Mouse (Mus musculus): Measurements from ENCODE around the gene Pard3.

The Pard3 gene

GRCm38 (mm10) chr8:127087434-127087833 lies 23.7 kb downstream of the Pard3 start:
- DNase-seq: no peak

- no peak for DNase-seq
These were observed 24.7 kb downstream of the Pard3 start for GRCm38 (mm10) chr8:127088372-127088771.

- DNase-seq: no peak
These were observed 25.3 kb downstream of the Pard3 start for GRCm38 (mm10) chr8:127089021-127089420.

GRCm38 (mm10) chr8:127090435-127090834 lies 26.7 kb downstream of the Pard3 start:
- no peak for DNase-seq

GRCm38 (mm10) chr8:127091936-127092335 lies 28.2 kb downstream of the Pard3 start:
- DNase-seq: no peak

GRCm38 (mm10) chr8:127092383-127093112 lies 28.9 kb downstream of the Pard3 start:
- peak; percentile 36 to 63 for DNase-seq

- no peak for DNase-seq
These were observed 29.4 kb downstream of the Pard3 start for GRCm38 (mm10) chr8:127093113-127093426.

GRCm38 (mm10) chr8:127095763-127096162 lies 32.1 kb downstream of the Pard3 start:
- DNase-seq: no peak

GRCm38 (mm10) chr8:127099439-127100090 lies 35.9 kb downstream of the Pard3 start:
- no peak for DNase-seq

GRCm38 (mm10) chr8:127103256-127103655 lies 39.6 kb downstream of the Pard3 start:
- no peak for DNase-seq

GRCm38 (mm10) chr8:127104616-127105015 lies 40.9 kb downstream of the Pard3 start:
- no peak for DNase-seq

- peak; percentile 87 to 96 for DNase-seq
These were observed 44.2 kb downstream of the Pard3 start for GRCm38 (mm10) chr8:127107928-127108327.

- DNase-seq: no peak
These were observed 49.5 kb downstream of the Pard3 start for GRCm38 (mm10) chr8:127113209-127113608.

GRCm38 (mm10) chr8:127115837-127116236 lies 52.1 kb downstream of the Pard3 start:
- no peak for DNase-seq

- peak; percentile 33 to 47 for DNase-seq
These were observed 54.7 kb downstream of the Pard3 start for GRCm38 (mm10) chr8:127118373-127118861.

- no peak for DNase-seq
These were observed 59.7 kb downstream of the Pard3 start for GRCm38 (mm10) chr8:127123391-127123790.

- DNase-seq: no peak
These were observed 61.1 kb downstream of the Pard3 start for GRCm38 (mm10) chr8:127124795-127125194.

GRCm38 (mm10) chr8:127125686-127126683 lies 62.3 kb downstream of the Pard3 start:
- DNase-seq: no peak

GRCm38 (mm10) chr8:127128781-127129396 lies 65.2 kb downstream of the Pard3 start:
- DNase-seq: peak in 1 of 2 experiments; percentile 25

GRCm38 (mm10) chr8:127134327-127134726 lies 70.6 kb downstream of the Pard3 start:
- DNase-seq: no peak

GRCm38 (mm10) chr8:127136201-127136600 lies 72.5 kb downstream of the Pard3 start:
- no peak for DNase-seq

- no peak for DNase-seq
These were observed 73.1 kb downstream of the Pard3 start for GRCm38 (mm10) chr8:127136781-127137180.

GRCm38 (mm10) chr8:127139154-127139553 lies 75.5 kb downstream of the Pard3 start:
- peak; percentile 77 to 87 for DNase-seq
